Mouse (Mus musculus) heart, adult 2 months (tissue): ENCODE results near the gene Atp6v0d1.

Experiments
- CTCF ChIP-seq: fragments of 200-600 bp; IDR thresholded peaks from 2 replicates; pipeline ENCODE4 v1.8.1; 2022; ENCODE audit warnings: antibody characterized with exemption, mild to moderate bottlenecking, moderate library complexity
- EP300 ChIP-seq: fragments of 200-500 bp; IDR thresholded peaks from 2 replicates; pipeline ENCODE4 v1.6.1; 2011; ENCODE audit warnings: low read depth, low read length, control low read depth; ENCODE audit not compliant: insufficient read depth
- POLR2A ChIP-seq: fragments of 200-500 bp; IDR thresholded peaks from 2 replicates; pipeline ENCODE4 v1.6.1; 2011; ENCODE audit warnings: mild to moderate bottlenecking, low read depth, low read length, control low read depth; ENCODE audit not compliant: insufficient read depth

DNA sequence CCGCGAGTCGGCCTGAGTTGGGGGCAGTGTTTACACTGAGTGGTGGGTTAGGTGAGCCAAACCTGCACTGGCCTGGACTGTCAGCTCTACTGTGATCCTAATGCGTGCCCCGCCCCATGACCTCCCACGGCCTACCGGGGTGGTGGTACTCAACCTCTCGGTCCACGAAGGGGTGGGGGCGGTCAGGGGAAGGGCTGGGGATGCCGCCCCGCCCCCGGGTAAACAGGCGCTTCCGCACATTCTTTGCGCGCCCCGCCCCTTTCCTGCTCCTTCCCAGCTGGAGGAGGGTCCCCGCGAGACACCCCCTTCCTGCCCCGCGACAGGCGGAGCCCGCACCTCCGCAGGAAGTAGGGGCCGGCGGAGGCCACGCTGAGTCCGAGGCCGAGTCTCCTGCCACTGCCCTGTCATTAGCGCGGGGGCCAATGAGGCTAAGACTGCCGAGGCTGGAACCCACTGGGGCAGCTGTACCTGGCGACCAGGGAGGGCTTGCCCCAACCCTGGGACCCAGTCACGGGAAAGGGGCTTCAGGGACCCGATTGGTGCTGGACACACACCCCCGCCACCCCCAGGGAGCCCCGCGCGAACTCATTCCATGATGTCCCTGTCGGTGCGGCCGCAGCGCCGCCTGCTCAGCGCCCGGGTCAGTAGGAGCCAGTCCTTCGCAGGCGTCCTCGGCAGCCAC lies 48.1 kb upstream of the Atp6v0d1 start:
- no peak for TF ChIP-seq CTCF
- TF ChIP-seq POLR2A: peak; percentile 40; the same call in 1 of the 2 replicates
- peak; percentile 48; the same call in 1 of the 2 replicates for TF ChIP-seq EP300
